Mouse (Mus musculus): ENCODE data around the gene Zfp281.

Gene Zfp281

DNA sequence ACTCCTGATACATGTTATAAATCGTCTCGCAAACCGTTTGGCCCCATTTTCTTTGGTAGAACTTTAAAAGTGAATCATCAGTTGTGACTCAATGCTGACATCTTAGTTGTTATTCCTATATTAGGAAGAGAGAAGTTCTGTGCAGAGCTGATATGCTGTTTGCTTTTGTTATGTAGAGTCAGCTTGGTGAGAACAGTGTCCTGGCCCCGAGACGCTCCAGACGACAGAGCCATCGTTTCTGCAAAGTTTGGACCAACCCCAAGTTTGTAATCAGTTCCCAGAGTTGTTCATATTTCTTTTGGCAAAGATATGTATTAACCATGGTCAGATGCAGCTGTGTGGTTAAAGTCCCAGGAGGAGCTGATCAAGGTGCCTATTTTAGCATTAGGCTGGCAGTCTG is 31.9 kb downstream of the Zfp281 start:
- Histone ChIP-seq H3K9me3 (ENCODE audit: low read length) (no peaks in the 10 kb centered on the region), H3K36me3 (ENCODE audit: insufficient read depth, low read length) (no peaks in the 10 kb centered on the region), H3K27me3 (ENCODE audit: insufficient read depth, low read length) (peaks cover 11% of the 10 kb centered on the region), H3K4me3 (replicated peaks; ENCODE audit: low read length) (no peak overlapping the region), H3K4me1 (replicated peaks; ENCODE audit: low read depth, low read length) (peaks cover 46% of the 10 kb centered on the region)
- TF ChIP-seq NANOG (IDR thresholded peaks at IDR 0.05; ENCODE audit: borderline replicate concordance, low read length) (no peak), POU5F1 (IDR thresholded peaks at IDR 0.05; ENCODE audit: borderline replicate concordance, low read length) (no peak), CTCF (conservative IDR thresholded peaks at IDR 0.05; ENCODE audit: low read length) (no peak)

DNA sequence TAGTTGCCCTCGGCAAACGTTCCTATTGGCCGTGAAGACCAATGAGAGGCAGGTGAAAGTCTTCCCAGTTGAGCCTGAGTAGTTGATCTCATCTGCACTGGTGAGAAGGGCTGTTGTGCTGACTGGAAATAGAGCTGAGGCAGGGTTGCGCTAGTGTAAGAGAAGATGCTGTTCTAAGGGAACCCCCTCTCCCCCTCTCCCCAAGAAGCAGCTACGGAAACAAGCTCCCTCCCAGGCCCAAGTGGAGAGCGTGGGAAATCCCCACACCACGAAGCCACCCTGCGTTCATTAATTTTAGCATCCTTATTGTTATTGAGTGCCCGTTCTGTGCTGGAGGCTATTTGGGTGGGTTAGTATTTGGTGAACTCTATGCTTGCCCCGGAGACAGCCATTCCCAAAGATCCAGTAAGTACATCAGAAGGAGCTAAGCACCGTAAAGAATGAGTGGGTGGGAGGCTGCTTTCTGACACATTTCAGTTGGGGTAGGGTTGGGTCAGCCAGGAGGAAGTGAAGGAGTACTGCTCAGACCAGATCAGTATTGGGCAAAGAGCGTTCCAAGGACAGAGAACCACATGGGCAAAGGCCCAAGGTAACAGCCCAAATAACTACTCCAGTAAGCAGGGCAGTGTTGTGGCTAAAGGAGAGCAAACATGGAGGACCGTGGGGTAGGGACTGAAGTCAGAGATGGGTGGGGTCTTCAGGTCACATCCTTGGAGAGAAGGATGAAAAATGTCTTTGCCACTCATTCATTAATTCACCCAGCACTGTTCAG is 33.9 kb downstream of the Zfp281 start:
- TF ChIP-seq POU5F1 (IDR thresholded peaks at IDR 0.05; ENCODE audit: borderline replicate concordance, low read length) (no peak), CTCF (conservative IDR thresholded peaks at IDR 0.05; ENCODE audit: low read length) (no peak), NANOG (IDR thresholded peaks at IDR 0.05; ENCODE audit: borderline replicate concordance, low read length) (no peak)

DNA sequence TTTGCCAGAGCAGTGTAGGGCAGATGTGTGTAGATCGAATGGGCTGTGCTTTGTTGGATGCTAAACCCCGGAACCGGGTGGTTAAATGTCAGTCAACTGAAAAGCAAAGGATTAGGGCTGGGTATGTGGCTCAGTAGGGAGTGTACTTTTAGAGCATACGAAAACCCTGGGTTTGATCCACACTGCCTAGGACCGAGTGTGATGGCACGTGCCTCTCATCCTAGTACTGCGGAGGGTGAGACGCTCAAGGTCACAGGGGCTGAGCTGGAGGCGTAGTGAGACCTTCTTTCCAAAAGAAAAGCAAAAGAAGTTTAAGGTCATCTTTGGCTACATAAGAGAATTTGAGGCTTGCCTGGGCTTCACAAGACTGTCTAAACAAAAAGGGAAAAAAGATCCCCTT is 34.6 kb downstream of the Zfp281 start:
- no peaks in the 10 kb centered on the region for H3K9me3 ChIP-seq (ENCODE audit: low read length)
- TF ChIP-seq POU5F1 (IDR thresholded peaks at IDR 0.05; ENCODE audit: borderline replicate concordance, low read length) (no peak), NANOG (IDR thresholded peaks at IDR 0.05; ENCODE audit: borderline replicate concordance, low read length) (no peak), CTCF (conservative IDR thresholded peaks at IDR 0.05; ENCODE audit: low read length) (no peak)
- peak overlapping the region; percentile 37; the same call in 1 of the 2 replicates for H3K4me3 ChIP-seq (replicated peaks; ENCODE audit: low read length)
- no peaks in the 10 kb centered on the region for H3K36me3 ChIP-seq (ENCODE audit: insufficient read depth, low read length)
- peaks cover 50% of the 10 kb centered on the region for H3K4me1 ChIP-seq (replicated peaks; ENCODE audit: low read depth, low read length)
- peaks cover 11% of the 10 kb centered on the region for H3K27me3 ChIP-seq (ENCODE audit: insufficient read depth, low read length)

More for the DNA sequence above, 33.9 kb downstream of the Zfp281 start:
- Histone ChIP-seq H3K4me1 (replicated peaks; ENCODE audit: low read depth, low read length) (peaks cover 53% of the 10 kb centered on the region), H3K4me3 (replicated peaks; ENCODE audit: low read length) (no peak overlapping the region; the same call in 1 of the 2 replicates), H3K36me3 (ENCODE audit: insufficient read depth, low read length) (no peaks in the 10 kb centered on the region), H3K9me3 (ENCODE audit: low read length) (no peaks in the 10 kb centered on the region), H3K27me3 (ENCODE audit: insufficient read depth, low read length) (peaks cover 11% of the 10 kb centered on the region)

DNA sequence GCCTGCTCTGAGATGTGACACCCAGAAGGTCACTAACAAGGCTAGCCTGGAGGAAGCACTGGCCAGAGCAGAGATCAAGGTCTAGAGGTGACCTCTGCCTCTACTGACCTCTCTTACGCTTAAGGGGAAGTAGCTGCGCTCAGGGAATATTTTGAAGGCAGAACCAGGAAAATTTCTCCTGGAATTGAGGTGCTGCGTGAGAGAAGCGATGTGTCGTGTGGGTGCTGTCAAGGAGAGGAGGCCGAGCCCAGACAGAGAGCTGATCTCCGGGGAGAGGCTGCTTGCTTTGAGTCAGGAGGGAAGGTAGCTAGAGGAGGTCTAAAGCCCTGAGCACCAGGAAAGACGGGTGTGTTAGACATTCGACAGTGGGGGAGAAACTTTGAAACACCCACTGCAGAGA is 35.2 kb downstream of the Zfp281 start:
- Histone ChIP-seq H3K4me3 (replicated peaks; ENCODE audit: low read length) (peak overlapping the region; percentile 37; the same call in 1 of the 2 replicates), H3K36me3 (ENCODE audit: insufficient read depth, low read length) (no peaks in the 10 kb centered on the region), H3K4me1 (replicated peaks; ENCODE audit: low read depth, low read length) (peaks cover 53% of the 10 kb centered on the region), H3K9me3 (ENCODE audit: low read length) (no peaks in the 10 kb centered on the region), H3K27me3 (ENCODE audit: insufficient read depth, low read length) (peaks cover 11% of the 10 kb centered on the region)
- TF ChIP-seq CTCF (conservative IDR thresholded peaks at IDR 0.05; ENCODE audit: low read length) (no peak), NANOG (IDR thresholded peaks at IDR 0.05; ENCODE audit: borderline replicate concordance, low read length) (no peak), POU5F1 (IDR thresholded peaks at IDR 0.05; ENCODE audit: borderline replicate concordance, low read length) (no peak)

DNA sequence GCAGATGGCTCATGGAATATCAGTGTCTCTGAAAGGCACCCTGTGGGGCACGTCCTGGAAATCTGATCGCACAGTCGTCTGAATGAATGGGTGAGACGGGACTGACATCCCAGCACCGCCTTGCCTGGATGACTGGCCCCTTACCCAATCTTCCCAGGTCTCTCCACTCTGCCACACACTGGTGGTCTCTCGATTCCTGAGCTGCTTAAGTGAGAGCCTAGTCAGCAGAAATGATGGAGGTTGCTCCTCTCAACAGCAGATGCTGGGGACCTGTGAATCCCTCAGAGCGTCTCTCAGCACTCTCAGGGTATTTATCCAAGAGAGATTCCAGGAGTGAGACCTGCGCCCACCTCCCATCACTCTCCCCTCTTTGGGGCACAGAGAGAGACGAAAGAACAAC is 36.8 kb downstream of the Zfp281 start:
- peaks cover 64% of the 10 kb centered on the region for H3K4me1 ChIP-seq (replicated peaks; ENCODE audit: low read depth, low read length)
- TF ChIP-seq CTCF (conservative IDR thresholded peaks at IDR 0.05; ENCODE audit: low read length) (no peak), POU5F1 (IDR thresholded peaks at IDR 0.05; ENCODE audit: borderline replicate concordance, low read length) (no peak), NANOG (IDR thresholded peaks at IDR 0.05; ENCODE audit: borderline replicate concordance, low read length) (no peak)
- H3K27me3 ChIP-seq (ENCODE audit: insufficient read depth, low read length) = peaks cover 11% of the 10 kb centered on the region
- H3K36me3 ChIP-seq (ENCODE audit: insufficient read depth, low read length) = no peaks in the 10 kb centered on the region
- H3K4me3 ChIP-seq (replicated peaks; ENCODE audit: low read length) = peak overlapping the region; percentile 41
- H3K9me3 ChIP-seq (ENCODE audit: low read length) = no peaks in the 10 kb centered on the region

DNA sequence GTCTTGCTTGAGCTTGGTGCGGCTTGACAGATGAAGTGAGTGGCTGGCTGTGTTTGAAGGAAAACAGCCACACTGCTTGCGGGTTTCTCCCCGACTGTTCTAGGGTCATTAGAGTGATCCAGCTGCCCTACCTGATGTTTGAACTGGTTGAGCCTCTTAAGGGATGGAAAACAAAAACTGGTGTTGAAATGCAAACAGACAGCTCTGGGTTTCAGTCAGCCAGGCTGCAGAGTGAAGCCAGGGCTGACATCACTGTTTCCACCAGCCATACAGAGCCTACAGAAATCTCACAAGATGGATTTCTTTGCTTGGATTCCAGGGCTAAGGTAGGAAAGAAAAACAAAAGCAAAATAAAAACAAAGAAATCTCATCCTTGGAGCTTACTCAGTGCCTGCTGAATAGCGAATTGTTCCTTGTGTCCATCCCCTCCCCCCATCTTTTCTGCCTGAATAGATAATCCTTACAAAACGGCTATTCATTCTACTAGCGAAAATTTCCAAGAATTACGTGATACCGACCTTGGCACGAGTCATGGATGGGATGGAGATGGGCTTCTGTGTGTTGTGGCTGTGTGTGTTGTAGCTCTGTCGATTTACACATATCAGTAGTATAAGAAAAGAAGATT is 37.4 kb downstream of the Zfp281 start:
- Histone ChIP-seq H3K36me3 (ENCODE audit: insufficient read depth, low read length) (no peaks in the 10 kb centered on the region), H3K4me3 (replicated peaks; ENCODE audit: low read length) (peak overlapping the region; percentile 41), H3K27me3 (ENCODE audit: insufficient read depth, low read length) (peaks cover 11% of the 10 kb centered on the region), H3K9me3 (ENCODE audit: low read length) (no peaks in the 10 kb centered on the region), H3K4me1 (replicated peaks; ENCODE audit: low read depth, low read length) (peaks cover 68% of the 10 kb centered on the region)
- TF ChIP-seq POU5F1 (IDR thresholded peaks at IDR 0.05; ENCODE audit: borderline replicate concordance, low read length) (no peak), NANOG (IDR thresholded peaks at IDR 0.05; ENCODE audit: borderline replicate concordance, low read length) (no peak), CTCF (conservative IDR thresholded peaks at IDR 0.05; ENCODE audit: low read length) (no peak)

DNA sequence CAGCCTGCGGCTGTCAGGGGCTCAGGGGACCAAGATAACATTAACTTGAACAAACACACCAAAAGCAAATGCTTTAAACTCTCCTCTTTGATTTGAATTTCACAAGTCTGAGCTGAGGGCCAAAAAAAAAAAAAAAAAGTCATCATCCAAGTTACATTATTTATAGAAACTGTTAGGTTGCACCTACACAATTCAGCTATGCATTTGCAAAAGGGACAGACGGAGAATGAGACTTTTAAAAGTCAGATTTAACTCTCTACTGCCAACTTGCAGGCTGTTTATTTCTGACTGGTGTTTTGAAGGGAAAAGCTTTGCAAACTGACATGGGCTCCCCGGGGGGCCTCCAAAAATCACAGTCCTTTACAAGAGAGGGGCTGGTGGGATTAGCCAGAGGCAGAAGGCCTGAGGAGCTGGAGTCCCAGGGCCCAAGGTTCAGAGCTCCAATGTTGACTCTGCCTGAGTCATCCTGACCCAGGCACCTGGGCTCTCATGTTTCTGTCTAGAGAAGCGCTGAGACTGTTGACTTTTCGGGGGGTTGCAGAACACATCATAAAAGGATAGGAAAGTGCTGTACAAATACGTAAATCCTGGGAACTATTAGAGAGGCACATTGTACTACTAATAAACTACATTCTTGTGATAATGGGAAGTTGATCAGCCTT is 40.4 kb downstream of the Zfp281 start:
- TF ChIP-seq NANOG (IDR thresholded peaks at IDR 0.05; ENCODE audit: borderline replicate concordance, low read length) (no peak), POU5F1 (IDR thresholded peaks at IDR 0.05; ENCODE audit: borderline replicate concordance, low read length) (no peak), CTCF (conservative IDR thresholded peaks at IDR 0.05; ENCODE audit: low read length) (no peak)
- Histone ChIP-seq H3K4me3 (replicated peaks; ENCODE audit: low read length) (no peak overlapping the region), H3K36me3 (ENCODE audit: insufficient read depth, low read length) (no peaks in the 10 kb centered on the region), H3K4me1 (replicated peaks; ENCODE audit: low read depth, low read length) (peaks cover 60% of the 10 kb centered on the region), H3K27me3 (ENCODE audit: insufficient read depth, low read length) (peaks cover 8% of the 10 kb centered on the region), H3K9me3 (ENCODE audit: low read length) (no peaks in the 10 kb centered on the region)

DNA sequence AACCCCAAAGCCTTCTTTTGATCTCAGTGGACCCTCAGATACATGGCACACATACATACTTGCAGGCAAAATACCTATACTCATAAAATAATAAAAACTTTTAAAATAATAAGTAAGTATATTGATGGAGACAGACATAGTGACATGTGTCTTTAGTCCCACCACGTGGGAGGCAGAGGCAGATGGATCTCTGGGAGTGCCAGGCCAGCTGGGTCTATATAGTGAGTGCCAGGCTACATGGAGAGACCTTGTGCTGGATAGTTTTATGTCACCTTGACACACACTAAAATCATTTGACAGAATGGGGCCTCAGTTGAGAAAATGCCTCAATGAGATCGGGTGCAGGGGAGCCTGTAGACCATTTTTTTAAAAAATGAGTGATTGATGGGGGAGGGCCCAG is 41.8 kb downstream of the Zfp281 start:
- Histone ChIP-seq H3K36me3 (ENCODE audit: insufficient read depth, low read length) (no peaks in the 10 kb centered on the region), H3K4me1 (replicated peaks; ENCODE audit: low read depth, low read length) (peaks cover 61% of the 10 kb centered on the region), H3K4me3 (replicated peaks; ENCODE audit: low read length) (no peak overlapping the region), H3K9me3 (ENCODE audit: low read length) (no peaks in the 10 kb centered on the region), H3K27me3 (ENCODE audit: insufficient read depth, low read length) (no peaks in the 10 kb centered on the region)
- TF ChIP-seq NANOG (IDR thresholded peaks at IDR 0.05; ENCODE audit: borderline replicate concordance, low read length) (no peak), POU5F1 (IDR thresholded peaks at IDR 0.05; ENCODE audit: borderline replicate concordance, low read length) (no peak), CTCF (conservative IDR thresholded peaks at IDR 0.05; ENCODE audit: low read length) (no peak)
